Mouse (Mus musculus): ENCODE measurements around the gene Ubr2. TPM values are rescaled to one million over a fixed set of nuclear protein-coding genes. Genes with fewer than 3 reads are reported as not detected.

Gene Ubr2
- polyA plus RNA-seq, 1 experiment = 71.8 TPM

GRCm38 (mm10) chr17:47006741-47007140 lies 3.6 kb downstream of the Ubr2 start:
- TF ChIP-seq POLR2A (IDR thresholded peaks at IDR 0.05; ENCODE audit: low read depth, low read length) (no peak), CTCF (IDR thresholded peaks at IDR 0.05; ENCODE audit: borderline replicate concordance, insufficient read depth, low read length) (no peak)
- Histone ChIP-seq H3K4me1 (ENCODE audit: control insufficient read depth, insufficient read depth, low read length) (peaks cover 5% of the 10 kb centered on the region), H3K27ac (ENCODE audit: insufficient read depth, low read length) (no peak overlapping the region), H3K4me3 (ENCODE audit: insufficient read depth, low read length) (no peak overlapping the region)

DNA sequence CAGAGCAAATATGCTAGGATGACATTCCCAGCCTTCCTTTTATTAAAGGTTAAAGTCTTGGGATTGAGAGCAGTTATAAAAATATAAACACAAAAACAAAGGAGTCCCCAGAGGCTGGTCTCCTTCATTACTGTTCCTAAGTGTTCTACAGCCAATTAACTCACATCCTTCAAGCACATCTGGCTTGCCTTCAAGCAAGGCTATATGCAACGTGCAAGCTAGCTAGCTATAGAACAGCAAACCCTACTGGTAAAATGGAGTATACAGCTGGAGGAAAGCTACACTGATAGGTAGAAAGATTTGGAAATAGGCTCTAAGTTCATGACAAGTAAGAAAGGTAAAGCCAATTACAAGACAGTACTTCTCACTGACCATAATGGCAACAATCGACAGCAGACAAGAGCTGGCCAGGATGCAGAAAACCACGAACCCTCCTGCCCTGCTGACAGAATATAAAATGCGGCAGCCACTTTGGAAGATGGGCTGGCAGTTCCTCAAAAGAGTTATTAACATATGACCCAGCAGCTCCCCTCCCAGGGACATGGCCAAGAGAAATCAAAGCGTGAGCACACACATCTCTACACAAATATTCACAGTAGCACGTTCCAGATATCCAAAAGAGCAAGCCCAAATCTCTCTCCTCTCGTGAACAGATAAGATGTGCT lies 4.5 kb downstream of the Ubr2 start:
- peaks cover 5% of the 10 kb centered on the region for H3K4me1 ChIP-seq (ENCODE audit: control insufficient read depth, insufficient read depth, low read length)
- H3K4me3 ChIP-seq (ENCODE audit: insufficient read depth, low read length) = no peak overlapping the region
- no peak overlapping the region for H3K27ac ChIP-seq (ENCODE audit: insufficient read depth, low read length)
- TF ChIP-seq POLR2A (IDR thresholded peaks at IDR 0.05; ENCODE audit: low read depth, low read length) (no peak), CTCF (IDR thresholded peaks at IDR 0.05; ENCODE audit: borderline replicate concordance, insufficient read depth, low read length) (no peak)

- TF ChIP-seq CTCF (IDR thresholded peaks at IDR 0.05; ENCODE audit: borderline replicate concordance, insufficient read depth, low read length) (no peak), POLR2A (IDR thresholded peaks at IDR 0.05; ENCODE audit: low read depth, low read length) (no peak)
- H3K4me3 ChIP-seq (ENCODE audit: insufficient read depth, low read length) = no peak overlapping the region
- peaks cover 5% of the 10 kb centered on the region for H3K4me1 ChIP-seq (ENCODE audit: control insufficient read depth, insufficient read depth, low read length)
- H3K27ac ChIP-seq (ENCODE audit: insufficient read depth, low read length) = no peak overlapping the region
Observed at GRCm38 (mm10) chr17:47003305-47003704, 7.1 kb downstream of the Ubr2 start.

- Histone ChIP-seq H3K27ac (ENCODE audit: insufficient read depth, low read length) (no peak overlapping the region), H3K4me1 (ENCODE audit: control insufficient read depth, insufficient read depth, low read length) (peaks cover 3% of the 10 kb centered on the region; the same call in 1 of the 2 replicates), H3K4me3 (ENCODE audit: insufficient read depth, low read length) (no peak overlapping the region)
- TF ChIP-seq CTCF (IDR thresholded peaks at IDR 0.05; ENCODE audit: borderline replicate concordance, insufficient read depth, low read length) = no peak
- no peak for TF ChIP-seq POLR2A (IDR thresholded peaks at IDR 0.05; ENCODE audit: low read depth, low read length)
Observed at GRCm38 (mm10) chr17:47002401-47002800, 8.0 kb downstream of the Ubr2 start.

DNA sequence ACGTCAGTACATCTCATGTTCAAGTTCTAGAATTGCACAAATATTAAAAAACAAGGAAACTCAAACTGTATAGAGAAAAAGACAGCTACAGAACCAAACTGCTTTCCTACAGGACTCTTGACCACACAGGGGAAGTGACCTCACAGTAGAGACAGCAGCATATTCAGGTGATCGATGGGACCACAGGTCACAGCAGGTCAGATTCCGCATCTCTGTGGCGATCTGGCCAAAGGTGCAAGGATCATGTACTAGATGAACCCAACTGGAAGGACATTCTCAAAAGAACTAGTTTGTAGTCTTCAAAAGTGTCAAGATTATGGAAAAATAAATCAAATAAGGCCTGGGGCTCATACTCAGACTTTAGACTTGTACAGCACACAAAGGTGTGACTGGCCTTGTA lies 11.5 kb downstream of the Ubr2 start:
- TF ChIP-seq CTCF (IDR thresholded peaks at IDR 0.05; ENCODE audit: borderline replicate concordance, insufficient read depth, low read length) (no peak), POLR2A (IDR thresholded peaks at IDR 0.05; ENCODE audit: low read depth, low read length) (no peak)
- Histone ChIP-seq H3K27ac (ENCODE audit: insufficient read depth, low read length) (no peak overlapping the region), H3K4me3 (ENCODE audit: insufficient read depth, low read length) (no peak overlapping the region), H3K4me1 (ENCODE audit: control insufficient read depth, insufficient read depth, low read length) (peaks cover 11% of the 10 kb centered on the region)

DNA sequence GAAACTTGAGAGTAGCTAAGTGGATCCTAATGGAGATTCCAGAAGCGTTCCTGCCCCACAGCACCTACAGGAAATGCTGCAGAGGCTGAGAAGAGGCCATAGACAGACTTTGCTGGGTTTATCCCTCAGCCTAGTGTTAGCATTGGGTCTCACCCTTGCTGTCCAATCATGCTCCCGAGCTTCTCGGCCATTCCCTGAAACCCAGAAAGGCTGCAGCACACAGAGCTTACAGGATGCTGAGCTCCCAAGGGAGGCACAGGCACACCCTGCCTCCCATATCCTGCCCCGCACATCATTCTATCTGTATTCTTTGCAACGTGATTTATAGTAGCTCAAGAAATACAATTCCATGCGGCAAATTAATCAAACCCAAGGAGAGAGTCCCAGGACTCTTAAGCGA lies 13.9 kb downstream of the Ubr2 start:
- no peak for TF ChIP-seq CTCF (IDR thresholded peaks at IDR 0.05; ENCODE audit: borderline replicate concordance, insufficient read depth, low read length)
- no peak for TF ChIP-seq POLR2A (IDR thresholded peaks at IDR 0.05; ENCODE audit: low read depth, low read length)
- Histone ChIP-seq H3K4me3 (ENCODE audit: insufficient read depth, low read length) (no peak overlapping the region), H3K27ac (ENCODE audit: insufficient read depth, low read length) (peak overlapping the region; percentile 52), H3K4me1 (ENCODE audit: control insufficient read depth, insufficient read depth, low read length) (peaks cover 8% of the 10 kb centered on the region; the same call in 1 of the 2 replicates)

- Histone ChIP-seq H3K27ac (ENCODE audit: insufficient read depth, low read length) (peak overlapping the region; percentile 62), H3K4me1 (ENCODE audit: control insufficient read depth, insufficient read depth, low read length) (peaks cover 8% of the 10 kb centered on the region; the same call in 1 of the 2 replicates), H3K4me3 (ENCODE audit: insufficient read depth, low read length) (no peak overlapping the region)
- TF ChIP-seq POLR2A (IDR thresholded peaks at IDR 0.05; ENCODE audit: low read depth, low read length) (no peak), CTCF (IDR thresholded peaks at IDR 0.05; ENCODE audit: borderline replicate concordance, insufficient read depth, low read length) (no peak)
Observed at GRCm38 (mm10) chr17:46995621-46996020, 14.7 kb downstream of the Ubr2 start.

- H3K4me3 ChIP-seq (ENCODE audit: insufficient read depth, low read length) = no peak overlapping the region
- TF ChIP-seq CTCF (IDR thresholded peaks at IDR 0.05; ENCODE audit: borderline replicate concordance, insufficient read depth, low read length) (no peak), POLR2A (IDR thresholded peaks at IDR 0.05; ENCODE audit: low read depth, low read length) (peak; percentile 44; the same call in 1 of the 2 replicates)
- H3K4me1 ChIP-seq (ENCODE audit: control insufficient read depth, insufficient read depth, low read length) = peaks cover 8% of the 10 kb centered on the region; the same call in 1 of the 2 replicates
- H3K27ac ChIP-seq (ENCODE audit: insufficient read depth, low read length) = peak overlapping the region; percentile 87
Observed at GRCm38 (mm10) chr17:46994641-46995398, 15.5 kb downstream of the Ubr2 start.

DNA sequence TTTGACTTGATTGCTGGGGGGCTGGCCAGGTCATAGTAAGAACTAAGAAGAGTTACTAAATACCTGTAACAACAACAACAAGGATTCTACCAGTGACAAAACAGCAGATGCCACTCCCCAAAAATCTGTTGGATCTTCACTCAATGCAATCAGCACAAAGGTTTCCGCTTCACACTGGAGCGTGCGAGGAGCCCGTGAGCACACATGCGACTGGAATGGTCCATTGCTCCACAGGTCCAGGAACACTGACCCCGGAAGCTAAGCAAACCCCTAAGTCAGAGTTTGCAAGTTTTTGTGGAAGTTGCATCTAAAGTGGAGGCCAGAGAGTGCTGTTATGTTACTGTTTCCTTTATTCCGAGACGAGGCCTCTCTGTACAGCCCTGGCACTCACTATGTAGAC lies 16.7 kb downstream of the Ubr2 start:
- H3K4me1 ChIP-seq (ENCODE audit: control insufficient read depth, insufficient read depth, low read length) = peaks cover 8% of the 10 kb centered on the region; the same call in 1 of the 2 replicates
- no peak overlapping the region for H3K27ac ChIP-seq (ENCODE audit: insufficient read depth, low read length)
- TF ChIP-seq CTCF (IDR thresholded peaks at IDR 0.05; ENCODE audit: borderline replicate concordance, insufficient read depth, low read length) (no peak), POLR2A (IDR thresholded peaks at IDR 0.05; ENCODE audit: low read depth, low read length) (no peak)
- no peak overlapping the region for H3K4me3 ChIP-seq (ENCODE audit: insufficient read depth, low read length)

DNA sequence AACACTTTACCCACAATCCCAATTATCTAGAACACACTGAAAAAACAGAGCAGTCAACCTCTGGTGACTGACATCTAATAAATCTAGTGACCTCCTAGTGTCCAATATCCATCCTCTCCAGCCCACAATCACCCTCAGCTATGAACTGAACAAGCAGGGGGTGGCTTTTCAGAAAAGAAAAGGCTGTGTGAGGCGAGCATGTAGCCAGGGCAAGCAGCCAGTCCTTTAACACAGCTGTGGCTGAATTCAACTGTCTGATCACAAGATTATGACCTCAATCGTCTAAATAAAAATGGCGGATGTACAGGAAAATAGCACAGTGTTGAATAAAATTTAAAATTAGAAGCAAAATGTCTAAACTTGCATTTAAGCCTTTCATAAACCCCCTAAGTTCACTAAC lies 22.7 kb downstream of the Ubr2 start:
- Histone ChIP-seq H3K4me3 (ENCODE audit: insufficient read depth, low read length) (no peak overlapping the region), H3K4me1 (ENCODE audit: control insufficient read depth, insufficient read depth, low read length) (no peaks in the 10 kb centered on the region), H3K27ac (ENCODE audit: insufficient read depth, low read length) (no peak overlapping the region)
- TF ChIP-seq CTCF (IDR thresholded peaks at IDR 0.05; ENCODE audit: borderline replicate concordance, insufficient read depth, low read length) (no peak), POLR2A (IDR thresholded peaks at IDR 0.05; ENCODE audit: low read depth, low read length) (no peak)

Data from embryonic fibroblast, embryonic 13.5 days (primary cell).